Mouse (Mus musculus): ENCODE measurements around the gene Agpat4.
"Not testable (repeated sequence)": the region's sequence is repeated elsewhere in the genome, so short reads cannot be mapped to it uniquely, and the experiment has no call there.

Gene Agpat4

DNA sequence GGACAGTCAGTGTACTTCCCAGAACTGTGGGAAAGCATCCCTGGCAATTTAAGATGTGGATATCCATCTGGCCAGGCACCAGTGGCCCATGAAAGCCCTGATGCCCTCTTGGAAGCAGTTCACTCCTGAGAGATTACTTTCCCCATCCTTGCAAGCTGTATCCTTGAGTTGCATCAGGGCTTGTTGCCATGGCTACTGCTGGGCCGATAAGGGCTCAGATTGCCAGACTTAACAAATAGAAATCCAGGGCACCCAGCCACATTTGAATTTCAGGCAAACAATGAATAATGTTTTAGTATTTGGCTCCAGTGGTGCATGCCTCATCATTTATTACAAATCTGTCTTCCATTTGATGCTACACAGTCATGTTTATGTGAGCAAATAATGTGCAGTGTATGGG is 69.3 kb downstream of the Agpat4 start:
- DNase-seq (ENCODE audit: low spot score in 2 of 2): no peak

DNA sequence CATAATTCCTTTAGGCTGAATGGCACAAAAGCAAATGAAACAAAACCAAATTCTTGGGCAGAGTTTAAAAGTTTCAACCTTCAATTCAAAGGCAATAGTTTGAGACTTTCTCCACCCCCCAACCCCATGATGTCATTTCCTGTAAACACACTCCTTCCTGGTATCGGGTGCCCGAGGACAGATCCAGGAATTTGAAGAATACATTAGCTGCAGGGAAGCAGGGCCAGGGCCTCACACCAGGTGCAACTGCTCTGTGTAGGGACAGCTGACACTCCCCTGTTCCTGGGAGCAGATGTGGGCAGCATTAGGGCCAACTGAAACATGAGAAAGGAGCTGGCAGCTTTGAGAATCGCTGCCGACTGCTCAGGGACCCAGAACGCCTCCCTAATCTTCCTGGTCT is 76.6 kb downstream of the Agpat4 start:
- DNase-seq (ENCODE audit: low spot score in 2 of 2): no peak

DNA sequence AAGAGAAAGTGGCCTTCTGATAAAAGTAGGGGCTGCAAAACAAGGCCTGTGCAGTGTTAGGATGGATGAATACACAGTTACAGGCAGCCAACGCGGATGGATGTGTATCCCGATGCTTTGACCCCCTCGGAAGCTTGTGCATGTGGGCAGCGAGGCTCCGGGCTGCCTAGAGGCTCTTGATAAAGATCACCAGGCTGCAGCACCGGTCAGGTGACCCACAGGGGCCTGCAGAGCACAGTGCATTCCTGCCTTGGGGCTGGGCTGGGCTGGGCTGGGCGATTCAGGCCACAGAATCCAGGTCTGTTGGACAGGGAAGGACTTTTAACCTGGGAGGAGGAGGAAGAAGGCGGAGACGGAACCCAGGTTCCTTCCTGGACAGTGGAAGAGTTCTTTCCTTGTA is 77.1 kb downstream of the Agpat4 start:
- DNase-seq (ENCODE audit: low spot score in 2 of 2): no peak

DNA sequence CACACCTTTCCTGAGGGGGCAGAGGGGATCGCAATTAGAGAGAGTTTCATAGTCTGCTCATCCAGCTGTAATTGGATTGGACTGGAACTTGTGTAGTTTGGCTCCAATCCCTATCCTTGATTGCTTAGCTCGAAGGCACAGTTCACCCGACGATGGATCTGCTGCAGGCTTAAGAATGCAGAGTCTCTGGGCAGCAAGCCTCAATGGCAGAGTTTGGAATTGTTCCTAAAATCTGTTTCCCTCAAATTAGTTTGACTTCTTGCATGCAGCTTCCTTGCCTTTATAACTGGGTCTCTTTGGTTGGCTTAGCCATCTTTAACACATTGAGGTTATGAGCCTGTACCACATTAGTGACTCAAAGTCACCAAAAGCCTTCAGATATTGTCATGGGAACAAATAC is 81.4 kb downstream of the Agpat4 start:
- DNase-seq (ENCODE audit: low spot score in 2 of 2): no peak

DNA sequence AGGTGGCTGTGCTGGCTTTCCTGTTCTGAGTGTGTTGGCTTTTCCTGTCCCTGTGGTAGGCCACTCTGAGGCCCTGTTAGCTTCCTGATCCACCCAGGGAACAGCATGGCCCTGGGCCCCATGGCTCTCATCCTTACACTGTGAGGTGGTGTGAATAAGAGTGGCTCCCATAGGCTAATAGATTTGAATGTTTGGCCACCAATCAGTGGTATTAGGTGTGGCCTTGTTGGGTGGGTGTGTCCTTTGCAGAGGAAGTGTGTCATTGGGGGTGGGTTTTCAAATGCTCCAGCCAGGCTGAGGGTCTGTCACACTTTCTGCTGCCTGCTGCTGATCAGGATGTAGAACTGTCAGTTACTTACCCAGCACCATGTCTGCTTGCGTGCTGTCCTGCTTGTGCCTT is 82.6 kb downstream of the Agpat4 start:
- no peak for DNase-seq (ENCODE audit: low spot score in 2 of 2)

DNA sequence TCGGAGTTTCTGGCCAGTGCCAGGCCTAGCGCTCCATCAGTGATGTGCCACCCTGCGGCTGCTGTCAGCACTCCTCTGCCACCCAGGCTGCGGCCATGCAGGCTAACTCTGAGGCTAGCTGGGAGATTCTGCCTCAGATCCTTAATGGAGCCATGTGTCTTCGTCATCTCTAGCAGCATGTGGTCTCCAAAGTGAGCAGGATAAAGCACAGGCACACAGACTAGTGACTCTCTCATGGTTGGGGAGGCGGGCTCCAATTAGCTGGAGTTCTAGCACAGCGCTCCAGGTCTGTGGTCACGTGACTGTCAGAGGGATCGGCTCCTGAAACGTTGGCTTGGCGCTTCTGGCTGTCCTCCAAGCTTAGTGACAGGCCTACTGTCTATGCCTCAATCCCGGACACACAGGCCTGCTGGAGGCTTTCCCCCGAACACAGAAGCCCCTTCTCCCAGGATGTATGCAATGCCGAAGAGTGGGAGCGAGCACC is 85.0 kb downstream of the Agpat4 start:
- DNase-seq (ENCODE audit: low spot score in 2 of 2): no peak

DNA sequence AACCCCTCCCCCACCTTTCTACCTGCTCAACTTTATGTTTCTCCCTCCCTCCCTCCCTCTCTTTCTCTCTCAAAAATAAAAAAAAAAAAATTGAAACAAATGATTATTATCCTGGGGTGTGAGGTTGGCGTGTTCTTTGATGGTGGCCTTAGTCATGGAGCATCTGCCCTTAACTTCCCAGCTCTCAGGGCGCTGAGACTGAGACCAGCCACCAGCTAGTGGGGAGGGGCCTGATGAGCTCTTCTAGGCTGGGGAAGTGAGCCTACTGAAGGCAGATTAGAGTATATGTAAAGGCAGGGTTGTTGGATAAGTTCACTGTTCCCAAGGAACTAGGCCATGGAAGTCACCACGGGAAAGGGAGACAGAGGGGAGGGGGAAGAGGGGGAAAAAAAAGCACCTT is 85.7 kb downstream of the Agpat4 start:
- DNase-seq (ENCODE audit: low spot score in 2 of 2): no peak

DNA sequence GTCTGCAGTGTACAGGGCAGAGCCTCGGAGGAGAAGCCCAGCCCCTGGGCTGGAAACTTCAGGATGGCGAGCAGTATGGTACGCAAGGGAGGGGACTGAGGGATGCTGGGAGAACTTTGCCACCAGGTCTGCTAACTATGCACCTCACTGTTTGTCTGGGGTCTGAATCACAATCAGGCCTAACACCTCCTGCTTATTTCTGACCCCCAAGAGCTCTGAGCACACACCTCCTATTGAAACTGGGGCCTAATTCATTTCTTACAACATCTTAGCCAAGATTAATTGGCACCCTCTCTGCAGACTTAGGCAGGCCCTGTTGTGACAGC is 86.1 kb downstream of the Agpat4 start:
- no peak for DNase-seq (ENCODE audit: low spot score in 2 of 2)

DNA sequence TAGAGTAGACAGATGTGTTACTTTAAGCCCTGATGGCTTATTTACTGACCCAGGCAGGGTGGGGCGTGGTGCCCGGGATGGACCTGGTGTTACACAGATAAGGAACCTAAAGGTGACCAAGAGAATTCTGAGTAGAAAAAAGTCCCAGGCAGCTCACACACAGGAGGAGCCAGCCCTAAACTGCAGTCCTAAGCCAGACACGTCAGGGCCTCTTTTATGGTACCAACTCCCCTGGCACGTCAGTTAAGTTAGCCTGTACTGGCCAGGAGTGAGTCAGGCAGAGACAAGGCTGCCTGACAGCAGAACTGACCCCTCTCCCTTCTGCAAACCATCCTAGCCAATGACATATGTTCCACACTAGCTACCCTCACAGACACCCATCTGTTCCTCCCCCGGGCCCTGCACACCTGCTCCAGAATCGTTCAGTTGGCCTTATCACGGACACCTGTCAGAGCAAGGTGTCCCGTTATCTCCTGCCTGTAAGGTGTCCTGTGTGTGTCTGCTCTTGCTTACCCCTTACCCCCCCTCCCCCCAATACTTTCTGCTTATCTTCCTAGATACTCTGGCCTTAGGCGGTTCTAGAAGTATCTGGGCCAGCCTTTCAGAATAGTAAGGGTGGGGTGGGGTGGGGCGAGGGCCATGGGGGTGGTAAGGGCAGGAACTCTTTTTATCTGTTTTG is 86.7 kb downstream of the Agpat4 start:
- no peak for DNase-seq (ENCODE audit: low spot score in 2 of 2)

DNA sequence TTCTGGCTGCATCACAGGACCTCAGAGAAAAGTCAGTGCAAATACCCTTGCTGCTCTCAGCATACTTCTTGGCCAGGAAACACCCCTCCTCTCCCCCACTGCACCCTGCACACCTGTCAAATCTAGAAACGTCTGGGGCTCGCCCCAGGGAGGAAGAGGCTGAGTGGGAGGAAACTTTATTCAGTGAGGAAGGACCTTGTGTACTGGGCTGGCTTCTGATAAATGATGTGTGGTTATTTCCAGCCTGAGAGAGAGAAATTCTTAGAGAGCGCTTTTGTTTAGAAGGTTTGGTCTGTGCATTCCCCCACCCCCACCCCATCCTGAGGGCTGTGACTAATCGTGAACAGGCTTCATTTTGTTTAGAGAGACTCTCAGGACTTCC is 87.2 kb downstream of the Agpat4 start:
- DNase-seq (ENCODE audit: low spot score in 2 of 2): no peak

DNA sequence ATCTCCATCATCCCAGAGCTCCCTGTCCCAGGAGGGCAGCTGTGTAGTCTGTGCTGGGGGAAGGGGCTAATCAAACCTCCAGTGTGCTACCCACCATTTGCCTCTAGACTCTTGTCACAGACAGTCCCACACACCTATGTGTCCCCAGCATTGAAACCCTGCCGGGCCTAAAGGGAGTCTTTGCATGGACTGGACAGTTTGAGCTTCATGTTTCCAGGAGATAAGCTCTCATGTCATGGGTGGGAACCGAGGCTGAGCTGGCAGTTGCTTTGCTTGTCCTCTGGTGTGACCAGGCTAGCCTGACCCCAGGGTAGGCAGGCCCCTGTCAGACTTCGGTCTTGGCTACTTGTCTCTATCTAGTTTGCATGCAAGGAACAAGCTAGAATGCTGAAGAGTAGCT is 87.7 kb downstream of the Agpat4 start:
- no peak for DNase-seq (ENCODE audit: low spot score in 2 of 2)

DNA sequence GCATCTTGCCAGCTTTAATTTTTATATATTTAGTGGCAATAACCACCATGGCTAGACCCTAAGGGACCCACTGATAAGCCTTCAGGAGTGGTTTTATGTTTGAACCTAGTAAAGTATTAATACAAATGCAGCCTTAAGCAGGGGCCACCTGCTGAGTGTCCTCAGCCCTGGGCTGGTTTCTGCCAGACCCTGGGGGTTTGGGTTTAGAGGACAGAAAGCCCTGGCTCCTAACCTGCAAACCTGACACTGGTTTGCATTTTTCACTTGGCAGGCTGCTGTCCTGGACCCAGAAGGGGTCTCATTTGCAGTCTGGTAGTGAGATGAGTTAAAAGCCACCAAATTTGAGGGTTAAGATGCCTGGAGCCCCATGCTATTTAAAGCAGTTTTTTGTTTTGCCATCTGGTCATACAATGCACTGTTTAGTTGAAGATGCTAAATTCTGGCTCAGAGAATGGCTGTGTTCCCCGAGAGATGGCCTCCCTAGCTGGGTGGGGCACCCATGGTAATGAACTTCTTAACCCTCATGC is 88.6 kb downstream of the Agpat4 start:
- no peak for DNase-seq (ENCODE audit: low spot score in 2 of 2)

DNA sequence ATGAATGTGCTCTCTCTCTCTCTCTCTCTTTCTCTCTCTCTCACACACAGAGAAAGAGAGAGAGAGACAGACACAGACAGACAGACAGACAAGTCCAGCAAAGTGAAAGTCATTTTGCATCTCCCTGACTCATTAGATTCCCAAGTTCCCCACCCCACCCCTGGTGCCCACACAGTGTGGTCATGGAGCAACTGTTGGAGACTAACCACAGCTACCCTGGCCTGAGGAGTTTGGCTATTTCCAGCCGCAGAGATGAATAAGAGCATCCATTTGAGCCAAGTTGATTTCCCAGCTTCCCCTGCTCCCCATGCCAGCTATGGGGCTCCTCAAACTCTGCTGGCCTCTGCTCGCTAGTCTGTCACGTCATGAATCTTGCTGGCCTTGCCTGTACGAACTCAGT is 91.0 kb downstream of the Agpat4 start:
- no peak for DNase-seq (ENCODE audit: low spot score in 2 of 2)

DNA sequence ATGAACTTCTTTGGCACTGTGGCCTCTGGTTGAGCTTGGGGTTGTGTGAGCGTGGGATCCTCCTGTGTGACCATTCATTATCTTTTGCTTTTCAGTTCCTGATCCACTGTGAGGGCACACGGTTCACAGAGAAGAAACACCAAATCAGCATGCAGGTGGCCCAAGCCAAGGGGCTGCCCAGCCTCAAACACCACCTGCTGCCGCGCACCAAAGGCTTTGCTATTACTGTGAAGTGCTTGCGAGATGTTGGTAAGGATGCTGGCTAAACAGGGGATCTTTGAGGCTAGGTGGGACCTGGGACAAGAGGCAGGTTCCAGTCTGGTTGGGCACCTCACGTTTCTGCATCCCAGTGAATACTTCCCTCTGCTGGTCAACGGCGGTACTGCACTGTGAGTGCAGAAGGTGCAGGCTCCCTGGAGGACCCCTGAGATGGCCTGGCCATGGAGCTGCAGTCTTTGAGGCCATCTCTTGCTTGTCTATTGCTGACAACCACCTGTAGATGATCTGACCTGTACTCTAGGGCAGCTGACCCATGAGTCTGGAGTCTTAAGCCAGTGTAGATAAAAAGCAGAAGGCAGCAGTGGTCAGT is 92.1 kb downstream of the Agpat4 start:
- DNase-seq (ENCODE audit: low spot score in 2 of 2): peak; percentile 69 to 85

DNA sequence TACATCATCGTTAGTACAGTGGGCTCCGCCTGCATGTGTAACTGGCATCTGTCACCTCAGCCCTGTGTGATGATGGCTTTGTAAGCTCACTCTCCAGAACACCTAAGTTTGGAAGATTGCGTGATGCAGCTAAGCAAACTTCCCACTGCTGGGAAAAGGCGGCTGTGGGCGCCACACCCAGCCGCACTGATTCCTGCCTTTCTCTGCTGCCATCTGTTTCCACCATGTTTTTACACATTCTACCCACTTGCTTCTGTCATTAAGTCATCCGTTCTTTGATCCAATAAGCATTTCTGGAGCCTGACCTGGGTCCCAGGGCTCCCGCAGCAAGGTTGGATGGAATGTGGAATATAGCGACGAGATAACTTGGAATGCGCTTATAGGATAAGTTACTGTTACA is 93.4 kb downstream of the Agpat4 start:
- DNase-seq (ENCODE audit: low spot score in 2 of 2): no peak

DNA sequence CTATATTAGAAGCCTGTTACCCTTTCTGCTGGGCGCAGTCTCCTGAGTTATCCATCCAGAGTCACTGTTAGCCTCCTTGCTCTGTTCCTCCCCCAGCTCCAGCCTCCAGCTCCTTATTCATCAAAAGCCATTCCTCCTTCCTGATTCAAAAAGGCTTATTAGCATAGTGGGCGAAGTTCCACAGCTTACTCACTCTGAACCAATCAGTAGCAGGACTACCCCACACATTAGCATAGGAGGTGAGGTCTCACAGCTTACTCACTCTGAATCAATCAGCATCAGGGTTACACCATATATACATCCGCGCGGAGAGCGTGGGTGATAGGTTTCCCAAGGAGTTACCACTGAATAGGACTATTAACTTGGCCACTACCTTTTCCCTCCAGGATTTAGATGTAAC is 93.8 kb downstream of the Agpat4 start:
- DNase-seq (ENCODE audit: low spot score in 2 of 2): no peak

DNA sequence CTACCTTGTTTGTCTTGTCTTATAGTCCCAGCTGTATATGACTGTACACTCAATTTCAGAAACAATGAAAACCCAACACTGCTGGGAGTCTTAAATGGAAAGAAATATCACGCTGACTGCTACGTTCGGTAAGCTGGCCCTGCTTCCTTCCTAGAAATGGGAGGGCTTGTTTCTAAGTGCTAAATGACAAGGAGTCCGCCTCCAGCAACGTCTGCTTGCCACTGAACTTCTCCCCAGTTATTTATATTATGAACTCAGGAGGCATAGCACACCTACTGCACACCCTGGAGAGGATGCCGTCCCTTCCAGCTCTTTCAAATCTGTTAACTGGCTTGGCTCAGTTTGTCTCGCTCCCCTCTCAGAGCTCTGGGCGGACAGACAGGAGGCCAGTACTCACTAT is 94.9 kb downstream of the Agpat4 start:
- no peak for DNase-seq (ENCODE audit: low spot score in 2 of 2)

DNA sequence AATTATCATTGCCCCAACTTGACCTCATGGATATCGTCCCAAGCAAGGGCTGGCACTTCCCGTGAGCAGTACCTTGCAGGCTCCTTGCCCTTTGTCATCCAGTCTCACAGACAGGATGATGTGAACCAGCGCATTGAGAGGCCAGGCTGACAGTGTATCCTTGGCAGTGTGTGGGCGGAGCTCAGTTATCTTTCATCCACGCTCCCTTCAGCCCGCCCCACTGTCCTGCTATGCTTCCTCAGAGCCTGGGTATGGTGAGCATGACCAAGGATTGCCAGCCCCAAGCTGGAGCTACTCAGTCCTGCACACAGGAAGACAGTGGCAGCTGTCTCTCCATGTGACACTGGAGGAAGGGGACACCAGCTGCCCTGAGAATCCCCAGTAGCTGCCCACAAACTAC is 97.7 kb downstream of the Agpat4 start:
- DNase-seq (ENCODE audit: low spot score in 2 of 2): no peak

DNA sequence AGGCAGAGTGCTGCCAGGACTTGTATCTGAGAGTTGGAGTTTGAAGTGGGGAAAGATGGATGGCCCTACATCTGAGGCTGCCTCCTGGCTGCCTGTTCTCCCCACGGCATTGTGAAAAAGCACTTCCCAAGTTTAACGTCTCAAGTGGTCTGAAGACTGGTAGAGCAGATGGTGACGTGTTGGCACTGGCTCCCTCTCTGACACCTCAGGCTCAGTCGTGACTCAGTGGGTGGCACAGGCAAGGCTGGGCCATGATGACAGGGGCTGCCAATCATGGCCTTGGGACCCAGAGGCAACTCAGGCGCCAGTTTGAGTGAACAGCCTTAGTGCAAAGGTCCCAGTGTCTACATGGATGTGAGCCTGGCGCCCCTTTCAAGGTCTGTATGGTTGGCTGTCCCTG is 103.4 kb downstream of the Agpat4 start:
- DNase-seq (ENCODE audit: low spot score in 2 of 2): no peak

DNA sequence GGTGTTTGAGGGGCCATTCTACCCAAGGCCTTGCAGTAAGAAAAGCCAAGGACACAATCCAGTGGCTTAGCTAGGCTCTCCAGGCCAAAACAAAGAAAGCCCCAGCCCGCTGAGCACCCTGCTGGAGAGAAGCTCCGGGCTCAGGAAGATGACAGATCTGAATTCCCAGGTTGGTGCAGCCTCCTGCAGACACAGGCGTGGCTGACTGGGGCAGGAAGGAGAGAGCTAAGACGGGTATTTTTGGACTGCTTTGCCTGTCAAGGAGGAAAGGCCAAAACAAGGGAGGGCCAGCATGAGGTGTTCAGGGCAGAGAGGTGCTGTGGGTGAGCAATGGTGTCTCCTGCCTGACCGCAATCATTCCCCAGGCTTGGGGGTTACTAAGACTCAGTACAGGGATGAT is 105.2 kb downstream of the Agpat4 start:
- no peak for DNase-seq (ENCODE audit: low spot score in 2 of 2)

DNA sequence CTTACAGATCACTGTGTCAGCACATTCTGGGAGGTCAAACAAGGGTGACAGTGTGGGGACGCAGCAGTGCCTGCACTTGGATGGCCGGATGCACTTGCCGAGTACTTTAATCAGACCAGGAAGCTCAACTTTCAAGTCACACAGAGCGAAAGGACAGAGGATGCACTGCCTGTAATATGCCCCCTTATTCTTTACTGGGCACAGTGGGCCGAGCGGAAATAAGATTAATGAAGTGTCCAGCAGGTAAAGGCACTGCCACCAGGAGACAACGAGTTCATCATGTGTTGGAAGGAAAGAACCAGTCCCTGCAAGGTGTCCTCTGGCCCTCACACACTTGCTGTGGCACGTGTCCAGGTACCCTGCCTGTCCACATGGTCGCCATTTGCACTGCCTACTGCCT is 105.6 kb downstream of the Agpat4 start:
- DNase-seq (ENCODE audit: low spot score in 2 of 2): no peak

DNA sequence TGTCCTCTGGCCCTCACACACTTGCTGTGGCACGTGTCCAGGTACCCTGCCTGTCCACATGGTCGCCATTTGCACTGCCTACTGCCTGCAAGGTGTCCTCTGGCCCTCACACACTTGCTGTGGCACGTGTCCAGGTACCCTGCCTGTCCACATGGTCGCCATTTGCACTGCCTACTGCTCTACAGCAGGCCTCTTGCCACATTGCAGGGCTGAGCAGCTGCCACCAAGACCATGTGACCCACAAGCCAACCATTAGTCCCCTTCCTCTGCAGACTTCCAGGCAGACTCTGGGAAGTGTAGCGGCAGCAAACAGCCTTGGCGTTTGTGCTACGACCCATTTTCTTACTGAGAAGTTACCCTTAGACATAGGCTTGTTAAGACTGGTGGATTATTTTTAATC is 106.0 kb downstream of the Agpat4 start:
- not testable (repeated sequence) for DNase-seq (ENCODE audit: low spot score in 2 of 2)

DNA sequence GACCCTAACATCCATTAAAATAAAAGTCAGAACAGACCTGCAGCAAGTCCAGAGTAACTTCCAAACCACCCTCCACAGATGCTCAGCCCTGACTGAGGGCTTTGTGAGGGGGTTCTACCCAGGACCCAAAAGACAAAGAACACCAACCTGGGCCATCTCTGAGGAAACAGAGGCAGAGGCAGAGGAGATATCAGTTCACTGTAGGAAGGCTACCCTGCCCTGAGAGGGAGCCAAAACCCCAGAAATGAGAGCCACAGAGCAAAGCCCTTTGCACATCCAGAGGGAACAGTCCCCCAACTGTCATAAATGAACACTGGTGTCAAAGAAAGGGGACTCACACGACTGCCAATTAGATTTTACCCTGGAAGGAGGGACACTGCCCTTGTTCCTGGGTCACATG is 106.7 kb downstream of the Agpat4 start:
- no peak for DNase-seq (ENCODE audit: low spot score in 2 of 2)

DNA sequence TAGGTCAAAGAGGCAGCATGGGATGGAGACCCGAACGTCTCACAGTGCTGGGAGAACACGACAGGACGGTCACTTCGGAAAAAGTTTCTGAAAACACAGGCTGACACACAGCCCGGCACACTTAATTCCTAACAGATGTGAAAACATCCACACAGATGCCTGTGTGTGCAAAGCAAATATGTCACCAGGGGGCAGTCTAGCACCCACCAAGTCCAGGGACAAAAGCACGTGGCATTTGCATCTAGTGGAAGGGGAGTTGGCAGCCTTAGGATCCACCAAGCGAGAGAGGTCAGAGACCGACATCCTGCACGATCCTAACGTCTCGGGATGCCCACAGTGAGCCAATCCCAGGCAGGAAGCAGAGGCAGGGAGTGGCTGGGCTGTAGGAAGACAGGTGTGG is 108.0 kb downstream of the Agpat4 start:
- no peak for DNase-seq (ENCODE audit: low spot score in 2 of 2)
